Mouse (Mus musculus): ENCODE measurements around the gene Ric8a.

DNA sequence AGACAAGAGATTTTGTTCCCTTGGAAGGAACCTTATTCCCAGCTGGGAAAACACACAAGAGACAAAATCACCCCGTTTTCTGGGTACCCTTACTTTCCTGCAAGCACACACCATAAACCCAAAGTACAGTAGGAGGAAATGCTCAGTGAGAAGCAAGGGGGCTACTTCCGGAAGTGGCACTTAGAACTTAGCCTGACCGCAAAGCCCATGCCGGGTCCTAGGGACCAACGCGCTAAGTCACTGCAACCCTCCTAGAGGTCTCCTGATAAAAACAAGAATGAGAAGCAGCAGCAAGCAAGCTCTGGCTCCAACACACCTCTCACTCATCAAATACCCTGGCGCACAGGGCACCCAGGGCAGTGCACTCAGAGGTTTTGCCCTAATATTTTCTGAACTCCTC is 22.6 kb downstream of the Ric8a start:
- no peak for TF ChIP-seq CTCF (IDR thresholded peaks at IDR 0.05; ENCODE audit: extremely low read depth, insufficient read depth, low read length)
- no peak for TF ChIP-seq POLR2A (IDR thresholded peaks at IDR 0.05; ENCODE audit: extremely low read depth, insufficient read depth, low read length)
